Mouse (Mus musculus) CH12.LX (cell line): Measurements from ENCODE around the gene Gm37419.

Experiments used
- BHLHE40 ChIP-seq: IDR thresholded peaks from 2 replicates; pipeline ENCODE4 v1.6.1; 2011; ENCODE audit warnings: mild to moderate bottlenecking, low read depth, low read length, improper control_type of control experiment
- CTCF ChIP-seq, 2 experiments: IDR thresholded peaks in 1 of 2; conservative IDR thresholded peaks in 1 of 2; 2 replicates each; pipeline ENCODE4 v1.5.1; 2011 to 2012; ENCODE audit warnings: low read depth in 2 of 2, low read length in 2 of 2, improper control_type of control experiment in 1 of 2, inconsistent platforms in 1 of 2, mild to moderate bottlenecking in 1 of 2, moderate library complexity in 1 of 2
- IRF4 ChIP-seq: IDR thresholded peaks from 2 replicates; pipeline ENCODE4 v1.6.1; 2014; ENCODE audit warnings: low read depth, mild to moderate bottlenecking, inconsistent platforms, low read length, improper control_type of control experiment
- JUND ChIP-seq: conservative IDR thresholded peaks from 2 replicates; pipeline ENCODE4 v1.6.1; 2011; ENCODE audit warnings: low read depth, low read length, improper control_type of control experiment
- MAFK ChIP-seq: IDR thresholded peaks from 2 replicates; pipeline ENCODE4 v1.6.1; 2011; ENCODE audit warnings: low read length, improper control_type of control experiment; ENCODE audit not compliant: insufficient replicate concordance
- MYC ChIP-seq: IDR thresholded peaks from 2 replicates; pipeline ENCODE4 v1.6.1; 2011; ENCODE audit warnings: low read depth, mild to moderate bottlenecking, improper control_type of control experiment, low read length
- NRF1 ChIP-seq: IDR thresholded peaks from 2 replicates; pipeline ENCODE4 v1.6.1; 2014; ENCODE audit warnings: low read depth, mild to moderate bottlenecking, inconsistent platforms, low read length, improper control_type of control experiment, moderate library complexity
- POLR2A ChIP-seq: IDR thresholded peaks from 2 replicates; pipeline ENCODE4 v1.6.1; 2011; ENCODE audit warnings: low read depth, mild to moderate bottlenecking, improper control_type of control experiment, low read length
- POLR2AphosphoS2 ChIP-seq: IDR thresholded peaks from 2 replicates; pipeline ENCODE4 v1.6.1; 2011; ENCODE audit warnings: low read depth, low read length, improper control_type of control experiment
- ZKSCAN1 ChIP-seq: IDR thresholded peaks from 2 replicates; pipeline ENCODE4 v1.6.1; 2012; ENCODE audit warnings: low read depth, inconsistent platforms, low read length, improper control_type of control experiment, borderline replicate concordance
- ZNF384 ChIP-seq: IDR thresholded peaks from 2 replicates; pipeline ENCODE4 v1.6.1; 2012; ENCODE audit warnings: low read depth, low read length, improper control_type of control experiment, inconsistent platforms

- no peak for TF ChIP-seq MAFK
- no peak for TF ChIP-seq BHLHE40
- TF ChIP-seq CTCF (conservative IDR thresholded peaks at IDR 0.05 in 1 of 2, IDR thresholded peaks at IDR 0.05 in 1 of 2; ENCODE audit: low read depth in 2 of 2, low read length in 2 of 2) = no peak
- no peak for TF ChIP-seq NRF1
- no peak for TF ChIP-seq ZNF384
- TF ChIP-seq ZKSCAN1 = no peak
- TF ChIP-seq IRF4 = no peak
- TF ChIP-seq JUND = no peak
- TF ChIP-seq MYC = no peak
- no peak for TF ChIP-seq POLR2AphosphoS2
- TF ChIP-seq POLR2A = no peak
Observed at GRCm38 (mm10) chr16:23973635-23974367, 14.5 kb upstream of the Gm37419 start.
